Mouse (Mus musculus) heart, embryonic 11.5 days (tissue): ENCODE results near the gene Nrxn3. TPM values are rescaled to one million over a fixed set of nuclear protein-coding genes. Genes with fewer than 3 reads are reported as not detected.

Source experiments
- ATAC-seq: fragments of 200-750 bp; cut with Nextera tagmentation; replicated peaks from 2 replicates; pipeline ENCODE4 v1.8.0; 2017; ENCODE audit warnings: moderate library complexity; ENCODE audit not compliant: insufficient number of reproducible peaks, low FRiP score, low TSS enrichment
- H3K27ac ChIP-seq: fragments of 300-500 bp; sonication (generic); 2 replicates; pipeline ENCODE4 v1.5.1; 2014; ENCODE audit warnings: mild to moderate bottlenecking, low read depth, low read length
- H3K27me3 ChIP-seq: fragments of 300-500 bp; sonication (generic); 2 replicates; pipeline ENCODE4 v1.6.1; 2014; ENCODE audit warnings: mild to moderate bottlenecking, low read length, mixed read lengths; ENCODE audit not compliant: control insufficient read depth, insufficient read depth
- H3K36me3 ChIP-seq: fragments of 300-500 bp; sonication (generic); 2 replicates; pipeline ENCODE4 v1.6.1; 2014; ENCODE audit warnings: mild to moderate bottlenecking, low read length, moderate library complexity, mixed read lengths; ENCODE audit not compliant: control insufficient read depth, insufficient read depth
- H3K4me1 ChIP-seq: fragments of 300-500 bp; sonication (generic); 2 replicates; pipeline ENCODE4 v1.6.1; 2014; ENCODE audit warnings: low read length; ENCODE audit not compliant: control insufficient read depth, insufficient read depth
- H3K4me2 ChIP-seq: fragments of 300-500 bp; sonication (generic); 2 replicates; pipeline ENCODE4 v1.6.1; 2014; ENCODE audit warnings: mild to moderate bottlenecking, moderate library complexity
- H3K4me3 ChIP-seq: fragments of 300-500 bp; sonication (generic); 2 replicates; pipeline ENCODE4 v1.5.1; 2014; ENCODE audit warnings: low read depth, low read length
- H3K9ac ChIP-seq: fragments of 300-500 bp; sonication (generic); 2 replicates; pipeline ENCODE4 v1.6.1; 2014; ENCODE audit warnings: mild to moderate bottlenecking, low read depth, low read length, moderate library complexity
- H3K9me3 ChIP-seq: fragments of 300-500 bp; sonication (generic); replicated peaks from 2 replicates; pipeline ENCODE4 v1.6.1; 2016; ENCODE audit warnings: low read length; ENCODE audit not compliant: control insufficient read depth
- WGBS: fragments of 180-500 bp; shearing (Covaris S2); extraction: QIAGEN DNeasy Blood & Tissue Kit; methylation state at CpG from one replicate; pipeline ENCODE4 v1.1.7; 2014; ENCODE audit not compliant: insufficient replicate concordance; 5-methylcytosine and 5-hydroxymethylcytosine counted together
- polyA plus RNA-seq: library from polyadenylated mRNA; unstranded; fragments of >200 nt; fragmentation: Nextera tagmentation; extraction: Ambion mirVana; gene quantifications from 2 replicates; pipeline ENCODE4 v1.2.1, GENCODE M21; 2014

Gene Nrxn3
- polyA plus RNA-seq, 1 experiment from 2014 or later = 4.5 TPM

- Histone ChIP-seq H3K9ac (no peak overlapping the region), H3K27ac (no peak overlapping the region), H3K36me3 (no peaks in the 10 kb centered on the region), H3K9me3 (no peaks in the 10 kb centered on the region), H3K4me1 (no peaks in the 10 kb centered on the region), H3K4me2 (no peak overlapping the region), H3K27me3 (no peaks in the 10 kb centered on the region), H3K4me3 (no peak overlapping the region)
- ATAC-seq = no peak
- WGBS = 83% methylated on average over 6 of the region's 6 CpGs
These were observed 1494.4 kb downstream of the Nrxn3 start for GRCm38 (mm10) chr12:90217060-90217459.

- no peaks in the 10 kb centered on the region for H3K9me3 ChIP-seq
- H3K36me3 ChIP-seq = no peaks in the 10 kb centered on the region
- H3K27ac ChIP-seq = no peak overlapping the region
- no peak overlapping the region for H3K4me2 ChIP-seq
- H3K9ac ChIP-seq = no peak overlapping the region
- H3K4me3 ChIP-seq = no peak overlapping the region
- 69% methylated on average over 2 of the region's 2 CpGs for WGBS
- H3K27me3 ChIP-seq = no peaks in the 10 kb centered on the region
- no peak for ATAC-seq
- no peaks in the 10 kb centered on the region for H3K4me1 ChIP-seq
These were observed 1506.4 kb downstream of the Nrxn3 start for GRCm38 (mm10) chr12:90229062-90229461.

DNA sequence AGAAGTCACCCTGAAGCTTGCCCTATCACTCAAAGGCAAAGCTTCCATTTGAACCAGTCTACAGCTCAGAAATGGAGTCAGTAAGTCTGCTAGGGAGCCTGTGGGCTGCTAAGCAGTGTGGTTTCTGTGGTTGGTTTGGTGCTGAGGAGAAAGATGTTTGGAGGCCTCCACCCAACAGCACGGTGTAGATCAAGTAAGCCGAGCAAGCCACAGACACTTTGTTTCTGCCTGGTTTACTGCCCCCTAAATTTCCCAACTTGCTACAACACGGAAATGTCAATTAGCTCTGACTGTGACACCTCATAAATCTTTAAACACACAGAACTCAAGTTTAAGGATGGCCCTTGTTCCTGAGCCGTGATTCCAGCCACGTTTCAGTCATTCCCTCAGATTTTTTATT is 1513.4 kb downstream of the Nrxn3 start:
- no peaks in the 10 kb centered on the region for H3K4me1 ChIP-seq
- H3K9ac ChIP-seq = no peak overlapping the region
- no peak overlapping the region for H3K4me3 ChIP-seq
- no peak overlapping the region for H3K27ac ChIP-seq
- H3K36me3 ChIP-seq = no peaks in the 10 kb centered on the region
- H3K4me2 ChIP-seq = no peak overlapping the region
- H3K27me3 ChIP-seq = no peaks in the 10 kb centered on the region
- 67% methylated on average over 5 of the region's 5 CpGs for WGBS
- no peak for ATAC-seq
- no peaks in the 10 kb centered on the region for H3K9me3 ChIP-seq

DNA sequence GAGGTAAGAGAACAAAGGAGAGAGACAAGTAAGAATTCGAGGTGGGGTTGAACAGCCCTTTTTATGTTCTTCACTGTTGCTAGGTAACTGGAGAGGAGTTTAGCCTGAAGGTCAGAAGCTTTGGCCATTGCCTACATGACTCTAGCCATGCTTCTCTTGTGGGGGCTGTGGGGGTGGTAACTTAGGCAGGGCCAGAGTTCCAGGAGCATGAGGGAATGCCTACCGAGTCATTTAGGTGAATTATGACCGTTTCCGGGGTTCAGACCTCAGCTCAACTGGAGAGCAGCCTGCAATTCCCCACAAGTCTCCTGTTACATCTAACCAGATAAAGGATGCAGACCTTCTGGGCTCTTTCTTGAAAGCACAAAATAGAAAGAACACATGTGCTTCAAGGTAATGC is 1537.6 kb downstream of the Nrxn3 start:
- Histone ChIP-seq H3K4me2 (no peak overlapping the region), H3K9me3 (no peaks in the 10 kb centered on the region), H3K27ac (no peak overlapping the region), H3K4me1 (no peaks in the 10 kb centered on the region), H3K9ac (no peak overlapping the region), H3K36me3 (no peaks in the 10 kb centered on the region), H3K27me3 (no peaks in the 10 kb centered on the region), H3K4me3 (no peak overlapping the region)
- 68% methylated on average over 4 of the region's 4 CpGs for WGBS
- ATAC-seq = no peak

DNA sequence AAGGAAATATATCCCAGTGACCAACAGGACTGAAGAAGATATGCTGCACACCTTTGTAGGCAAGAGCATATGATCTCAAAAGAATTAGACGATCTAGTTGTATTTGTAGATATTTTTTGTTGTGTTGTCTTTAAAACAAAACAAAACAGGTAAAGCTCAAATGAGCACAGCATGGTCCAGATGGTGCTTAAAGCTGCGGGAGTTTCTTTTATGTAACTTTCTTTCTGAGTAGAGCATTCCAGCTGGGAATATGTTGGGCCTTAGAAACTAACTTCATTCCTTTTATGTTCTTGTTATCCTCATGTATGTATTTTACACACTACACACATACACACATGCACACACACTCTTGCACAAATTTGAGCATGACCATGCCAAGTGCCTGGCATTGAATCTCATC is 1545.4 kb downstream of the Nrxn3 start:
- Histone ChIP-seq H3K27me3 (no peaks in the 10 kb centered on the region), H3K9ac (no peak overlapping the region), H3K27ac (no peak overlapping the region), H3K36me3 (no peaks in the 10 kb centered on the region), H3K4me1 (no peaks in the 10 kb centered on the region), H3K4me2 (no peak overlapping the region), H3K9me3 (no peaks in the 10 kb centered on the region), H3K4me3 (no peak overlapping the region)
- 82% methylated on average over 2 of the region's 2 CpGs for WGBS
- no peak for ATAC-seq

GRCm38 (mm10) chr12:90270763-90271379 is 1548.2 kb downstream of the Nrxn3 start:
- Histone ChIP-seq H3K9me3 (no peaks in the 10 kb centered on the region), H3K27ac (no peak overlapping the region), H3K4me2 (no peak overlapping the region), H3K27me3 (no peaks in the 10 kb centered on the region), H3K4me3 (no peak overlapping the region), H3K36me3 (no peaks in the 10 kb centered on the region), H3K4me1 (no peaks in the 10 kb centered on the region), H3K9ac (no peak overlapping the region)
- no peak for ATAC-seq

DNA sequence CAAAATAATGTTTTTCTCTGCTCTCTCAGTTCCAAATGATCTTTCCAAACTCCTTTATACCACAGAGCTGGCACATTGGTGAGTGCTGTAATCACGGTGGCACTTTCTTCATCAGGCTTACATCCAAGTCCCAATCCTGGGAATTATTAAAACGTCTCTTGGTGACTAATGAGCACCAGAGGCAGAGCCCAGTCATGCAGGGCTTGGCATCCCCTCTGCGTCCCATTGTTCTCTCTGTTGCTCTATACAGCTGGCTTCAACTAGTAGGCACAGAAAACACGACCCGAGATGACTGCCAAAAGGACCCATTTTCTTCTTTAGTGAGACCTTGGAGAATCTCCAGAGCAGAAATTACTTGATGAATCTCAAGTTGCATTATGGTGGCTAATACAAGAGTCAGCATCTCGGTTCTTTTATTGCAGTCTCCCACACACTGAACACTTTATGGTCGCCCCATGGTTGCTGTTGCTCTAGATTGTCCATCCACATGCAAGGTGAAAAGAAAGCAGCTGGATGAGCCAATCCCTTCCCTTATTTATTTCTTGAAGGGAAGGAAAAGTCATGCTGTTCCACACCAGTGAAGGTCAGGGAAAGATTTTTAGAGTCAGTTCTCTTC is 1552.1 kb downstream of the Nrxn3 start:
- Histone ChIP-seq H3K4me1 (no peaks in the 10 kb centered on the region), H3K9me3 (no peaks in the 10 kb centered on the region), H3K4me3 (no peak overlapping the region), H3K27me3 (no peaks in the 10 kb centered on the region), H3K4me2 (no peak overlapping the region), H3K27ac (no peak overlapping the region), H3K9ac (no peak overlapping the region), H3K36me3 (no peaks in the 10 kb centered on the region)
- WGBS = 81% methylated on average over 7 of the region's 7 CpGs
- ATAC-seq = no peak

DNA sequence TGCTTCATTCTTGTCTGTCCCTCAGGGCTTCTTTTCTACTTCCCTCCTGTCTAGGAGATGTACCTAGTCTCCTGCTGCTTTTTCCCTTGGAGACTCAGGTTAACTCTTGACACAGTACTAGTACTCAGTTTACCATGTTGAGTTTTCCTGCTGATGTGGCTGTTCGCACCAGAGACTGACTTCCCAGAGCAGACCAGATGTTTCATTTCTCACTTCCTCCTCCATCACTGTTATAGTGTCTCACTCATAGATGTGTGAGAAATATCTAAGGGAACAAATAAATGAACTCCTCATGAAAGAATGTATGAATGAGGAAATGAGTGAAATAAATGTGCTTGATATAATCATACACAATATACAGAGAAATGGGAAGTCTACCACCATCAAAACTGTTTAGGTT is 1558.6 kb downstream of the Nrxn3 start:
- H3K4me1 ChIP-seq = no peaks in the 10 kb centered on the region
- H3K27me3 ChIP-seq = no peaks in the 10 kb centered on the region
- H3K4me3 ChIP-seq = no peak overlapping the region
- no peak overlapping the region for H3K4me2 ChIP-seq
- 62% methylated on average over 1 of the region's 1 CpGs for WGBS
- no peaks in the 10 kb centered on the region for H3K36me3 ChIP-seq
- no peak overlapping the region for H3K27ac ChIP-seq
- no peak overlapping the region for H3K9ac ChIP-seq
- no peaks in the 10 kb centered on the region for H3K9me3 ChIP-seq
- no peak for ATAC-seq

- no peak overlapping the region for H3K4me2 ChIP-seq
- 80% methylated on average over 5 of the region's 5 CpGs for WGBS
- no peaks in the 10 kb centered on the region for H3K4me1 ChIP-seq
These were observed 1560.3 kb downstream of the Nrxn3 start for GRCm38 (mm10) chr12:90283022-90283421.

More at GRCm38 (mm10) chr12:90283022-90283421, 1560.3 kb downstream of the Nrxn3 start:
- H3K9ac ChIP-seq = no peak overlapping the region
- H3K27me3 ChIP-seq = no peaks in the 10 kb centered on the region
- no peak overlapping the region for H3K4me3 ChIP-seq
- H3K36me3 ChIP-seq = no peaks in the 10 kb centered on the region
- no peaks in the 10 kb centered on the region for H3K9me3 ChIP-seq
- H3K27ac ChIP-seq = no peak overlapping the region
- ATAC-seq = no peak
